Mouse (Mus musculus): ENCODE measurements around the gene 1700018B08Rik. TPM values are rescaled to one million over a fixed set of nuclear protein-coding genes. Genes with fewer than 3 reads are reported as not detected.

1700018B08Rik gene
- not detected in 2 replicates for polyA plus RNA-seq (2011; ENCODE audit: insufficient read depth, insufficient read length, low replicate concordance, missing spikeins)

GRCm38 (mm10) chr8:121544276-121544785, at the start of gene 1700018B08Rik:
Gene 1700018B08Rik (minus strand): TSS chr8:121544320.
- Histone ChIP-seq H3K4me1 (ENCODE audit: control insufficient read depth, insufficient read depth, low read length) (no peaks in the 10 kb centered on the region), H3K27ac (ENCODE audit: control insufficient read depth, insufficient read depth, low read depth, low read length, poor library complexity) (no peak within 1 kb of the TSS), H3K4me3 (replicated peaks; ENCODE audit: control insufficient read depth, low read depth, low read length) (no peak within 1 kb of the TSS)
- TF ChIP-seq POLR2A (IDR thresholded peaks at IDR 0.05; ENCODE audit: borderline replicate concordance, control insufficient read depth, low read depth, low read length): no peak
- no peak for TF ChIP-seq CTCF (IDR thresholded peaks at IDR 0.05; ENCODE audit: control insufficient read depth, insufficient read depth, low read length)
- 79% methylated on average over 12 of the region's 12 CpGs for WGBS

- Histone ChIP-seq H3K4me3 (replicated peaks; ENCODE audit: control insufficient read depth, low read depth, low read length) (no peak overlapping the region), H3K4me1 (ENCODE audit: control insufficient read depth, insufficient read depth, low read length) (peaks cover 2% of the 10 kb centered on the region; the same call in 1 of the 2 replicates), H3K27ac (ENCODE audit: control insufficient read depth, insufficient read depth, low read depth, low read length, poor library complexity) (no peak overlapping the region)
- TF ChIP-seq CTCF (IDR thresholded peaks at IDR 0.05; ENCODE audit: control insufficient read depth, insufficient read depth, low read length) (no peak), POLR2A (IDR thresholded peaks at IDR 0.05; ENCODE audit: borderline replicate concordance, control insufficient read depth, low read depth, low read length) (no peak)
- WGBS: 89% methylated on average over 5 of the region's 5 CpGs
These were observed 49.2 kb upstream of the 1700018B08Rik start for GRCm38 (mm10) chr8:121593293-121593692.

- whole genome bisulfite sequencing: 18% methylated on average over 20 of the region's 20 CpGs
- TF ChIP-seq CTCF (IDR thresholded peaks at IDR 0.05; ENCODE audit: control insufficient read depth, insufficient read depth, low read length) (peak; percentile 54; the same call in 1 of the 2 replicates), POLR2A (IDR thresholded peaks at IDR 0.05; ENCODE audit: borderline replicate concordance, control insufficient read depth, low read depth, low read length) (no peak)
- peaks cover 2% of the 10 kb centered on the region; the same call in 1 of the 2 replicates for H3K4me1 ChIP-seq (ENCODE audit: control insufficient read depth, insufficient read depth, low read length)
- peak overlapping the region; percentile 87 for H3K4me3 ChIP-seq (replicated peaks; ENCODE audit: control insufficient read depth, low read depth, low read length)
- H3K27ac ChIP-seq (ENCODE audit: control insufficient read depth, insufficient read depth, low read depth, low read length, poor library complexity): peak overlapping the region; percentile 83
These were observed 47.3 kb upstream of the 1700018B08Rik start for GRCm38 (mm10) chr8:121591178-121592066.

- Histone ChIP-seq H3K4me1 (ENCODE audit: control insufficient read depth, insufficient read depth, low read length) (peaks cover 2% of the 10 kb centered on the region; the same call in 1 of the 2 replicates), H3K4me3 (replicated peaks; ENCODE audit: control insufficient read depth, low read depth, low read length) (peak within 1 kb of the TSS; percentile 87), H3K27ac (ENCODE audit: control insufficient read depth, insufficient read depth, low read depth, low read length, poor library complexity) (peak within 1 kb of the TSS; percentile 83)
- TF ChIP-seq POLR2A (IDR thresholded peaks at IDR 0.05; ENCODE audit: borderline replicate concordance, control insufficient read depth, low read depth, low read length) (peak; percentile 71; the same call in 1 of the 2 replicates), CTCF (IDR thresholded peaks at IDR 0.05; ENCODE audit: control insufficient read depth, insufficient read depth, low read length) (no peak)
- under 1% methylated on average over 93 of the region's 94 CpGs for WGBS
These were observed 46.4 kb upstream of the 1700018B08Rik start, which contains the start of gene Map1lc3b for GRCm38 (mm10) chr8:121590203-121591177. Gene Map1lc3b (plus strand): TSS chr8:121590361.

GRCm38 (mm10) chr8:121589205-121589726, 45.1 kb upstream of the 1700018B08Rik start:
- TF ChIP-seq CTCF (IDR thresholded peaks at IDR 0.05; ENCODE audit: control insufficient read depth, insufficient read depth, low read length) (no peak), POLR2A (IDR thresholded peaks at IDR 0.05; ENCODE audit: borderline replicate concordance, control insufficient read depth, low read depth, low read length) (no peak)
- Histone ChIP-seq H3K4me1 (ENCODE audit: control insufficient read depth, insufficient read depth, low read length) (peaks cover 2% of the 10 kb centered on the region; the same call in 1 of the 2 replicates), H3K27ac (ENCODE audit: control insufficient read depth, insufficient read depth, low read depth, low read length, poor library complexity) (peak overlapping the region; percentile 83), H3K4me3 (replicated peaks; ENCODE audit: control insufficient read depth, low read depth, low read length) (no peak overlapping the region)
- 65% methylated on average over 2 of the region's 2 CpGs for WGBS

- no peak overlapping the region for H3K4me3 ChIP-seq (replicated peaks; ENCODE audit: control insufficient read depth, low read depth, low read length)
- peaks cover 2% of the 10 kb centered on the region; the same call in 1 of the 2 replicates for H3K4me1 ChIP-seq (ENCODE audit: control insufficient read depth, insufficient read depth, low read length)
- WGBS: 65% methylated on average over 4 of the region's 4 CpGs
- peak overlapping the region; percentile 83 for H3K27ac ChIP-seq (ENCODE audit: control insufficient read depth, insufficient read depth, low read depth, low read length, poor library complexity)
- TF ChIP-seq POLR2A (IDR thresholded peaks at IDR 0.05; ENCODE audit: borderline replicate concordance, control insufficient read depth, low read depth, low read length) (no peak), CTCF (IDR thresholded peaks at IDR 0.05; ENCODE audit: control insufficient read depth, insufficient read depth, low read length) (no peak)
These were observed 44.6 kb upstream of the 1700018B08Rik start for GRCm38 (mm10) chr8:121588750-121589149.

- WGBS: under 1% methylated on average over 47 of the region's 47 CpGs
These were observed 41.2 kb upstream of the 1700018B08Rik start for GRCm38 (mm10) chr8:121585159-121585825.

More at GRCm38 (mm10) chr8:121585159-121585825, 41.2 kb upstream of the 1700018B08Rik start:
- no peaks in the 10 kb centered on the region; the same call in 1 of the 2 replicates for H3K4me1 ChIP-seq (ENCODE audit: control insufficient read depth, insufficient read depth, low read length)
- peak; percentile 96 for TF ChIP-seq POLR2A (IDR thresholded peaks at IDR 0.05; ENCODE audit: borderline replicate concordance, control insufficient read depth, low read depth, low read length)
- no peak for TF ChIP-seq CTCF (IDR thresholded peaks at IDR 0.05; ENCODE audit: control insufficient read depth, insufficient read depth, low read length)
- peak overlapping the region; percentile 92 for H3K27ac ChIP-seq (ENCODE audit: control insufficient read depth, insufficient read depth, low read depth, low read length, poor library complexity)
- peak overlapping the region; percentile 79 for H3K4me3 ChIP-seq (replicated peaks; ENCODE audit: control insufficient read depth, low read depth, low read length)
